Mouse (Mus musculus): Measurements from ENCODE around the gene Trim7. TPM values are rescaled to one million over a fixed set of nuclear protein-coding genes. Genes with fewer than 3 reads are reported as not detected.

Gene Trim7
- total and polyA plus RNA-seq, 3 experiments: 0.81 to 1.3 TPM; not detected in 1

- TF ChIP-seq TCF12 (IDR thresholded peaks at IDR 0.05; ENCODE audit: low read depth, low read length): no peak
- no peak for TF ChIP-seq NRF1 (IDR thresholded peaks at IDR 0.05; ENCODE audit: insufficient read depth, low read depth, low read length, poor library complexity, severe bottlenecking)
These were observed 25.5 kb downstream of the Trim7 start (continued) for GRCm38 (mm10) chr11:48851270-48851995.

GRCm38 (mm10) chr11:48852190-48852589 lies 26.2 kb downstream of the Trim7 start:
- Histone ChIP-seq H3K27me3 (ENCODE audit: control insufficient read depth in 1 of 2, insufficient read depth in 2 of 2, low read length in 2 of 2) (no peaks in the 10 kb centered on the region), H3K79me2 (ENCODE audit: control insufficient read depth, insufficient read depth, low read length, poor library complexity) (no peaks in the 10 kb centered on the region; the same call in 1 of the 2 replicates), H3K36me3 (ENCODE audit: control insufficient read depth in 1 of 2, insufficient read depth in 2 of 2, low read length in 2 of 2) (peaks cover 0 to 4% of the 10 kb centered on the region in 2 experiments; a peak in 1 of 4 replicates), H3K4me3 (ENCODE audit: control insufficient read depth in 1 of 2, insufficient read depth in 1 of 2, low read depth in 2 of 2, low read length in 2 of 2) (no peak overlapping the region), H3K9me3 (replicated peaks; ENCODE audit: insufficient read depth, low read length) (no peaks in the 10 kb centered on the region), H3K4me1 (ENCODE audit: control insufficient read depth in 1 of 2, insufficient read depth in 2 of 2, low read length in 2 of 2) (0 out of 4 replicates have a peak, but pooled peaks cover 0 to 6% of the 10 kb centered on the region in 2 experiments), H3K9ac (ENCODE audit: control insufficient read depth, low read depth, low read length, poor library complexity, severe bottlenecking) (no peak overlapping the region), H3K27ac (ENCODE audit: control insufficient read depth, low read depth, low read length) (no peak overlapping the region)
- no peak for DNase-seq (ENCODE audit: low read depth, low spot score)
- TF ChIP-seq NELFE (IDR thresholded peaks at IDR 0.05; ENCODE audit: low read depth, low read length) (no peak), ZC3H11A (IDR thresholded peaks at IDR 0.05; ENCODE audit: low read depth, low read length) (no peak), MAZ (IDR thresholded peaks at IDR 0.05; ENCODE audit: low read depth, low read length) (no peak)

DNA sequence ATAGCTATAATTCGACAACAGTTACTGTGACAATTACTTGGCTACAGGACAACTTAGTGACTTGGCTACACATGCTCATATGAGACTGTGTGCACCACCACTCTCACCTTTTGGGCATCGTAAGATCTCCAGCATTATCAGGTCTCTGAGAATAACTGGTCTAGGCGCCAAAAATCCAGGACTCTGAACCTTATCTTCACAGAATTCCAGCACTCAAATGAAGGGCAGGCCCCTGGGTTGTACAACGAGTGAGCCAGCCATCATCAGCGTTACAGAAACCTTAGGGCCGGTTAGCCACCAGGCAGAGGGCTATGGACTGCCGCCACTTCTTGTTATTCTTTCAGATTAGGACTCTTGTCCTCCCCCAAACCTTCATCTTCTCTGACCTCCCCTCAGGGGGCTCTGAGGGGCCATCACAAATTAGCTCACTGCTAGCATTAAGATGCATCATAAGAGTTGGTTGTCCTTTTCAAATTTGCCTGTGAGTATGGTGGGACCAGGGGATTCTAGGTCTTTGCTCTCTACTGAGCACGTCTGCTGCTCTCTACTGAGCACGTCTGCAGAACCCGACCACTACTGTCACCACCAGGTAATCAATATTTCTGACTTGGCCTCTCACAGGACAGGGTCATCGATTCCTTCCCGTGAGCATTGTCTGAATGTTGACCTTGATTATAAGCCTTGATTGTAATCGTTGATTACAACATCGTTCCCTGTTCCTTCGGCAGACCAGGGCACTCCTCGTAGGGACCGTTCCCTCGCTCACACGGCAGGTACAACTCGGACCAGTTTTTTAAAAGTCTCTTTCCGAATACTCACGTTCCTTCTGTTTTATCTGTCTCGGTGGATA lies 26.9 kb downstream of the Trim7 start:
- Histone ChIP-seq H3K9ac (ENCODE audit: control insufficient read depth, low read depth, low read length, poor library complexity, severe bottlenecking) (peak overlapping the region; percentile 62), H3K4me3 (ENCODE audit: control insufficient read depth in 1 of 2, insufficient read depth in 1 of 2, low read depth in 2 of 2, low read length in 2 of 2) (peak overlapping the region; percentile 56 to 79), H3K9me3 (replicated peaks; ENCODE audit: insufficient read depth, low read length) (no peaks in the 10 kb centered on the region), H3K36me3 (ENCODE audit: control insufficient read depth in 1 of 2, insufficient read depth in 2 of 2, low read length in 2 of 2) (peaks cover 0 to 4% of the 10 kb centered on the region in 2 experiments; a peak in 1 of 4 replicates), H3K27me3 (ENCODE audit: control insufficient read depth in 1 of 2, insufficient read depth in 2 of 2, low read length in 2 of 2) (no peaks in the 10 kb centered on the region), H3K27ac (ENCODE audit: control insufficient read depth, low read depth, low read length) (no peak overlapping the region), H3K4me1 (ENCODE audit: control insufficient read depth in 1 of 2, insufficient read depth in 2 of 2, low read length in 2 of 2) (0 out of 4 replicates have a peak, but pooled peaks cover 0 to 6% of the 10 kb centered on the region in 2 experiments), H3K79me2 (ENCODE audit: control insufficient read depth, insufficient read depth, low read length, poor library complexity) (no peaks in the 10 kb centered on the region; the same call in 1 of the 2 replicates)
- no peak for TF ChIP-seq GABPA (IDR thresholded peaks at IDR 0.05; ENCODE audit: low read depth, low read length)
- TF ChIP-seq MXI1 (IDR thresholded peaks at IDR 0.05; ENCODE audit: low read depth, low read length): peak; percentile 50
- peak; percentile 76 for DNase-seq (ENCODE audit: low read depth, low spot score)
